Mouse (Mus musculus): ENCODE measurements around the gene Pdzd8. TPM values are rescaled to one million over a fixed set of nuclear protein-coding genes. Genes with fewer than 3 reads are reported as not detected.

Gene Pdzd8
- polyA plus RNA-seq, 1 experiment = 8.8 TPM

GRCm38 (mm10) chr19:59276354-59276753 lies 69.2 kb downstream of the Pdzd8 start:
- no peak for DNase-seq (ENCODE audit: low read depth)

- DNase-seq (ENCODE audit: low read depth) = no peak
These were observed 72.4 kb downstream of the Pdzd8 start for GRCm38 (mm10) chr19:59273190-59273589.

GRCm38 (mm10) chr19:59267417-59267963 lies 78.1 kb downstream of the Pdzd8 start:
- DNase-seq (ENCODE audit: low read depth) = no peak

- DNase-seq (ENCODE audit: low read depth) = no peak
These were observed 79.7 kb downstream of the Pdzd8 start for GRCm38 (mm10) chr19:59265907-59266306.

- no peak for DNase-seq (ENCODE audit: low read depth)
These were observed 80.6 kb downstream of the Pdzd8 start for GRCm38 (mm10) chr19:59264838-59265532.

GRCm38 (mm10) chr19:59263171-59263570 lies 82.4 kb downstream of the Pdzd8 start:
- no peak for DNase-seq (ENCODE audit: low read depth)

- no peak for DNase-seq (ENCODE audit: low read depth)
These were observed 84.0 kb downstream of the Pdzd8 start for GRCm38 (mm10) chr19:59261604-59262003.

- DNase-seq (ENCODE audit: low read depth) = no peak
These were observed 84.7 kb downstream of the Pdzd8 start, which contains the start of gene Slc18a2 for GRCm38 (mm10) chr19:59260718-59261442. Slc18a2 (plus strand) TSS chr19:59260896.

GRCm38 (mm10) chr19:59259633-59260032 lies 85.9 kb downstream of the Pdzd8 start:
- no peak for DNase-seq (ENCODE audit: low read depth)

- no peak for DNase-seq (ENCODE audit: low read depth)
These were observed 92.9 kb downstream of the Pdzd8 start for GRCm38 (mm10) chr19:59252651-59253050.

GRCm38 (mm10) chr19:59248553-59249286 lies 96.9 kb downstream of the Pdzd8 start:
- no peak for DNase-seq (ENCODE audit: low read depth)

- DNase-seq (ENCODE audit: low read depth) = no peak
These were observed 97.4 kb downstream of the Pdzd8 start for GRCm38 (mm10) chr19:59248144-59248543.

Other genes with a start within 250 kb of the Pdzd8 start
- not detected in 2 replicates for gene Vax1, start 175.7 kb downstream of the Pdzd8 start, polyA plus RNA-seq (2012; rRNA removed)
- gene Kcnk18, start 126.6 kb downstream of the Pdzd8 start, polyA plus RNA-seq (2012; rRNA removed) = not detected in 2 replicates
- gene Slc18a2, start 84.9 kb downstream of the Pdzd8 start, polyA plus RNA-seq (2012; rRNA removed) = 0.09 and 0.13 TPM in 2 replicates
- gene Rps12-ps3, start 23.5 kb downstream of the Pdzd8 start, polyA plus RNA-seq (2012; rRNA removed) = 3,373 and 3,658 TPM in 2 replicates
- gene Emx2, start 112.6 kb upstream of the Pdzd8 start, polyA plus RNA-seq (2012; rRNA removed) = 14.1 and 29.2 TPM in 2 replicates